Mouse (Mus musculus): Measurements from ENCODE around the gene Dnase1. TPM values are rescaled to one million over a fixed set of nuclear protein-coding genes. Genes with fewer than 3 reads are reported as not detected.
"Not testable (repeated sequence)": the region's sequence is repeated elsewhere in the genome, so short reads cannot be mapped to it uniquely, and the experiment has no call there.

Gene Dnase1
- polyA plus RNA-seq (2015; fragmentation: Nextera tagmentation; extraction: Ambion mirVana) = 4.3 and 4.5 TPM in 2 replicates

GRCm38 (mm10) chr16:4036807-4037206, at the start of gene Dnase1:
Dnase1 (plus strand) TSS chr16:4036942.
- Histone ChIP-seq H3K27me3 (replicated peaks; ENCODE audit: control insufficient read depth, insufficient read depth, low read length) (no peaks in the 10 kb centered on the region), H3K4me2 (ENCODE audit: low read depth, low read length) (no peak within 1 kb of the TSS), H3K9ac (ENCODE audit: low read depth, low read length) (no peak within 1 kb of the TSS), H3K27ac (ENCODE audit: low read length) (no peak within 1 kb of the TSS), H3K9me3 (ENCODE audit: control insufficient read depth, low read length) (no peaks in the 10 kb centered on the region), H3K4me3 (ENCODE audit: low read length) (no peak within 1 kb of the TSS), H3K4me1 (ENCODE audit: control insufficient read depth, insufficient read depth, low read length) (no peaks in the 10 kb centered on the region), H3K36me3 (ENCODE audit: control insufficient read depth, insufficient read depth, low read length) (peaks cover 11% of the 10 kb centered on the region; the same call in 1 of the 2 replicates)
- ATAC-seq = peak; percentile 62
- 80% methylated on average over 5 of the region's 5 CpGs for WGBS

- no peak overlapping the region for H3K4me2 ChIP-seq (ENCODE audit: low read depth, low read length)
- H3K27me3 ChIP-seq (replicated peaks; ENCODE audit: control insufficient read depth, insufficient read depth, low read length) = no peaks in the 10 kb centered on the region
- H3K4me1 ChIP-seq (ENCODE audit: control insufficient read depth, insufficient read depth, low read length) = no peaks in the 10 kb centered on the region
- no peak overlapping the region for H3K4me3 ChIP-seq (ENCODE audit: low read length)
- H3K27ac ChIP-seq (ENCODE audit: low read length) = no peak overlapping the region
- no peak for ATAC-seq
- WGBS = 90% methylated on average over 4 of the region's 4 CpGs
- no peaks in the 10 kb centered on the region for H3K9me3 ChIP-seq (ENCODE audit: control insufficient read depth, low read length)
- H3K36me3 ChIP-seq (ENCODE audit: control insufficient read depth, insufficient read depth, low read length) = peaks cover 41% of the 10 kb centered on the region
- no peak overlapping the region for H3K9ac ChIP-seq (ENCODE audit: low read depth, low read length)
These were observed 48.3 kb upstream of the Dnase1 start for GRCm38 (mm10) chr16:3988410-3988809.

GRCm38 (mm10) chr16:4003489-4004398, 33.0 kb upstream of the Dnase1 start, which contains the start of gene Slx4:
Slx4 (minus strand) TSS chr16:4003770.
- WGBS = 1% methylated on average over 58 of the region's 58 CpGs
- H3K36me3 ChIP-seq (ENCODE audit: control insufficient read depth, insufficient read depth, low read length) = peaks cover 3% of the 10 kb centered on the region; the same call in 1 of the 2 replicates
- no peaks in the 10 kb centered on the region for H3K9me3 ChIP-seq (ENCODE audit: control insufficient read depth, low read length)
- peak within 1 kb of the TSS; percentile 71 for H3K4me2 ChIP-seq (ENCODE audit: low read depth, low read length)
- H3K9ac ChIP-seq (ENCODE audit: low read depth, low read length) = peak within 1 kb of the TSS; percentile 87
- peak within 1 kb of the TSS; percentile 81 for H3K27ac ChIP-seq (ENCODE audit: low read length)
- H3K27me3 ChIP-seq (replicated peaks; ENCODE audit: control insufficient read depth, insufficient read depth, low read length) = no peaks in the 10 kb centered on the region
- H3K4me1 ChIP-seq (ENCODE audit: control insufficient read depth, insufficient read depth, low read length) = peaks cover 11% of the 10 kb centered on the region
- peak; percentile 98 for ATAC-seq
- peak within 1 kb of the TSS; percentile 80 for H3K4me3 ChIP-seq (ENCODE audit: low read length)

GRCm38 (mm10) chr16:4012882-4013570, 23.7 kb upstream of the Dnase1 start:
- no peak overlapping the region for H3K4me3 ChIP-seq (ENCODE audit: low read length)
- H3K4me1 ChIP-seq (ENCODE audit: control insufficient read depth, insufficient read depth, low read length) = no peaks in the 10 kb centered on the region
- no peaks in the 10 kb centered on the region for H3K36me3 ChIP-seq (ENCODE audit: control insufficient read depth, insufficient read depth, low read length)
- no peaks in the 10 kb centered on the region for H3K9me3 ChIP-seq (ENCODE audit: control insufficient read depth, low read length)
- peak; percentile 94 for ATAC-seq
- WGBS = 60% methylated on average over 4 of the region's 4 CpGs
- no peak overlapping the region for H3K9ac ChIP-seq (ENCODE audit: low read depth, low read length)
- peak overlapping the region; percentile 54 for H3K27ac ChIP-seq (ENCODE audit: low read length)
- no peak overlapping the region for H3K4me2 ChIP-seq (ENCODE audit: low read depth, low read length)
- no peaks in the 10 kb centered on the region for H3K27me3 ChIP-seq (replicated peaks; ENCODE audit: control insufficient read depth, insufficient read depth, low read length)

GRCm38 (mm10) chr16:4014040-4014668, 22.6 kb upstream of the Dnase1 start:
- Histone ChIP-seq H3K36me3 (ENCODE audit: control insufficient read depth, insufficient read depth, low read length) (no peaks in the 10 kb centered on the region), H3K4me3 (ENCODE audit: low read length) (no peak overlapping the region), H3K27me3 (replicated peaks; ENCODE audit: control insufficient read depth, insufficient read depth, low read length) (no peaks in the 10 kb centered on the region), H3K4me1 (ENCODE audit: control insufficient read depth, insufficient read depth, low read length) (no peaks in the 10 kb centered on the region), H3K4me2 (ENCODE audit: low read depth, low read length) (no peak overlapping the region), H3K27ac (ENCODE audit: low read length) (no peak overlapping the region), H3K9ac (ENCODE audit: low read depth, low read length) (no peak overlapping the region), H3K9me3 (ENCODE audit: control insufficient read depth, low read length) (no peaks in the 10 kb centered on the region)
- WGBS = 76% methylated on average over 5 of the region's 5 CpGs
- ATAC-seq = no peak

GRCm38 (mm10) chr16:4016786-4017185, 20.0 kb upstream of the Dnase1 start:
- H3K36me3 ChIP-seq (ENCODE audit: control insufficient read depth, insufficient read depth, low read length); H3K4me3 ChIP-seq (ENCODE audit: low read length); H3K27ac ChIP-seq (ENCODE audit: low read length); H3K9me3 ChIP-seq (ENCODE audit: control insufficient read depth, low read length); H3K4me1 ChIP-seq (ENCODE audit: control insufficient read depth, insufficient read depth, low read length); H3K9ac ChIP-seq (ENCODE audit: low read depth, low read length); H3K4me2 ChIP-seq (ENCODE audit: low read depth, low read length); H3K27me3 ChIP-seq (replicated peaks; ENCODE audit: control insufficient read depth, insufficient read depth, low read length); ATAC-seq: not testable (repeated sequence)
- WGBS = 72% methylated on average over 17 of the region's 17 CpGs

GRCm38 (mm10) chr16:4017466-4017865, 19.3 kb upstream of the Dnase1 start:
- H3K36me3 ChIP-seq (ENCODE audit: control insufficient read depth, insufficient read depth, low read length); H3K27ac ChIP-seq (ENCODE audit: low read length); H3K4me3 ChIP-seq (ENCODE audit: low read length); H3K9ac ChIP-seq (ENCODE audit: low read depth, low read length); H3K4me1 ChIP-seq (ENCODE audit: control insufficient read depth, insufficient read depth, low read length); H3K4me2 ChIP-seq (ENCODE audit: low read depth, low read length); ATAC-seq; H3K27me3 ChIP-seq (replicated peaks; ENCODE audit: control insufficient read depth, insufficient read depth, low read length); H3K9me3 ChIP-seq (ENCODE audit: control insufficient read depth, low read length): not testable (repeated sequence)
- WGBS = 73% methylated on average over 6 of the region's 6 CpGs

GRCm38 (mm10) chr16:4021241-4021640, 15.5 kb upstream of the Dnase1 start:
- H3K36me3 ChIP-seq (ENCODE audit: control insufficient read depth, insufficient read depth, low read length) = no peaks in the 10 kb centered on the region
- H3K4me1 ChIP-seq (ENCODE audit: control insufficient read depth, insufficient read depth, low read length) = no peaks in the 10 kb centered on the region
- H3K4me2 ChIP-seq (ENCODE audit: low read depth, low read length) = no peak overlapping the region
- H3K27ac ChIP-seq (ENCODE audit: low read length) = no peak overlapping the region
- WGBS = 96% methylated on average over 1 of the region's 1 CpGs
- ATAC-seq = no peak
- H3K4me3 ChIP-seq (ENCODE audit: low read length) = no peak overlapping the region
- no peaks in the 10 kb centered on the region for H3K27me3 ChIP-seq (replicated peaks; ENCODE audit: control insufficient read depth, insufficient read depth, low read length)
- no peak overlapping the region for H3K9ac ChIP-seq (ENCODE audit: low read depth, low read length)
- H3K9me3 ChIP-seq (ENCODE audit: control insufficient read depth, low read length) = no peaks in the 10 kb centered on the region

- Histone ChIP-seq H3K27ac (ENCODE audit: low read length) (no peak overlapping the region), H3K27me3 (replicated peaks; ENCODE audit: control insufficient read depth, insufficient read depth, low read length) (no peaks in the 10 kb centered on the region), H3K9ac (ENCODE audit: low read depth, low read length) (no peak overlapping the region), H3K36me3 (ENCODE audit: control insufficient read depth, insufficient read depth, low read length) (no peaks in the 10 kb centered on the region), H3K4me2 (ENCODE audit: low read depth, low read length) (no peak overlapping the region), H3K4me3 (ENCODE audit: low read length) (no peak overlapping the region), H3K9me3 (ENCODE audit: control insufficient read depth, low read length) (no peaks in the 10 kb centered on the region), H3K4me1 (ENCODE audit: control insufficient read depth, insufficient read depth, low read length) (no peaks in the 10 kb centered on the region)
- 69% methylated on average over 4 of the region's 4 CpGs for WGBS
- no peak for ATAC-seq
These were observed 14.0 kb upstream of the Dnase1 start for GRCm38 (mm10) chr16:4022719-4023118.

Measured in intestine, embryonic 16.5 days (tissue).